Mouse (Mus musculus): Measurements from ENCODE around the gene Klhl35.

- TF ChIP-seq CTCF (IDR thresholded peaks at IDR 0.05; ENCODE audit: borderline replicate concordance, extremely low read depth, insufficient read depth, insufficient read length) (no peak), POLR2A (IDR thresholded peaks at IDR 0.05; ENCODE audit: borderline replicate concordance, extremely low read depth, insufficient read depth, insufficient read length, poor library complexity, severe bottlenecking) (no peak)
Observed at GRCm38 (mm10) chr7:99475562-99475911, 9.7 kb downstream of the Klhl35 start.

All from brain, embryonic 14.5 days (tissue).